Mouse (Mus musculus) C2C12 (cell line): ENCODE data around the gene Nufip2.

Source experiments
- CEBPB ChIP-seq: IDR thresholded peaks from one replicate; pipeline ENCODE4 v1.6.1; 2011; ENCODE audit warnings: low read depth, mild to moderate bottlenecking, control low read depth, moderate library complexity
- CTCF ChIP-seq: IDR thresholded peaks from one replicate; pipeline ENCODE4 v1.5.1; 2011; ENCODE audit not compliant: control insufficient read depth, insufficient read depth, insufficient read length
- FOSL1 ChIP-seq: IDR thresholded peaks from one replicate; pipeline ENCODE4 v1.8.0; 2011; ENCODE audit warnings: mild to moderate bottlenecking, low read length; ENCODE audit not compliant: poor library complexity, insufficient read depth, severe bottlenecking
- MAX ChIP-seq: IDR thresholded peaks from one replicate; pipeline ENCODE4 v1.6.1; 2011; ENCODE audit warnings: mild to moderate bottlenecking, control low read depth
- MYOD1 ChIP-seq: IDR thresholded peaks from one replicate; pipeline ENCODE4 v1.6.1; 2011; ENCODE audit warnings: low read depth; ENCODE audit not compliant: control insufficient read depth, insufficient read length
- MYOG ChIP-seq: IDR thresholded peaks from one replicate; pipeline ENCODE4 v1.6.1; 2011; ENCODE audit not compliant: control insufficient read depth, insufficient read length; ENCODE audit errors: extremely low read depth
- USF1 ChIP-seq: IDR thresholded peaks from one replicate; pipeline ENCODE4 v1.6.1; 2011; ENCODE audit warnings: low read depth, mild to moderate bottlenecking, control low read depth, moderate library complexity

DNA sequence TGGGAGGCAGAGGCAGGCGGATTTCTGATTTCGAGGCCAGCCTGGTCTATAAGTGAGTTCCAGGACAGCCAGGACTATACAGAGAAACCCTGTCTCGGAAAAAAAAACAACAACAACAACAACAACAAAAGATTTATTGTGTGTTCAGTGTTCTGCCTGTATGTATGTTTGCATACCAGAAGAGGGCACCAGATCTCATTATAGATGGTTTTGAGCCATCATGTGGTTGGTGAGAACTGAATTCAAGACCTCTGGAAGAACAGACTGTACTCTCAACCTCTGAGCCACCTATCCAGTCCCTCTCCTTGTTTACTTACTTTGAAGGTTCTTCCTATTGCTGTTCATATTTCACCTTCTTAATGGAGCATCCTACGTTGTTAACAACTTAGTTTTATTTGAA is 35.4 kb downstream of the Nufip2 start:
- TF ChIP-seq CTCF (no peak), MAX (no peak), MYOG (no peak), USF1 (no peak), MYOD1 (no peak), CEBPB (no peak), FOSL1 (no peak)
